Mouse (Mus musculus): ENCODE data around the gene Sort1.

Sort1 gene

GRCm38 (mm10) chr3:108384425-108384824, 100.5 kb downstream of the Sort1 start:
- no peak for DNase-seq

- no peak for DNase-seq
These were observed 102.3 kb downstream of the Sort1 start for GRCm38 (mm10) chr3:108386186-108386585.

DNA sequence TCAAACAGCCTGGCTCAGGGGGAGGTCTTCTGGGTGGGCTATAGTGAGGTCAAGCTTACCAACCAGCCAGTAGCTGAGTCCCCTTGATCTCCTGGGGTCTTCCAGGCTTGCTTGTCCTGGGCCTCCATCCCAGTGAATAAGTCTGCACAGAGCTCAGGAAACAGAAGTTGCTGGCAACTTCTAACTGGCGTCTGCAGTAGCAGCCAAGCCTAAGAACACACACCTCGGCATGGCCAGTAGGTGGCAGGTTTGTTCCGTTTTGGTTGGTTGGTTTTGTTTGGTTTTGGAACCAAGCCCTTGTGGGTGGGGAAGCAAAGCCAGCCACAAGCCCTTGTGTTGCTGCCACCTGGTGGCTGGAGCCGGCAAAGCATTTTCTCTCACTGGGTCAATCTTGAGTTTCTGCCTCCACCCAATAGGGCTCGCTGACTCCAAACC, 105.2 kb downstream of the Sort1 start:
- peak; percentile 97 for DNase-seq

DNA sequence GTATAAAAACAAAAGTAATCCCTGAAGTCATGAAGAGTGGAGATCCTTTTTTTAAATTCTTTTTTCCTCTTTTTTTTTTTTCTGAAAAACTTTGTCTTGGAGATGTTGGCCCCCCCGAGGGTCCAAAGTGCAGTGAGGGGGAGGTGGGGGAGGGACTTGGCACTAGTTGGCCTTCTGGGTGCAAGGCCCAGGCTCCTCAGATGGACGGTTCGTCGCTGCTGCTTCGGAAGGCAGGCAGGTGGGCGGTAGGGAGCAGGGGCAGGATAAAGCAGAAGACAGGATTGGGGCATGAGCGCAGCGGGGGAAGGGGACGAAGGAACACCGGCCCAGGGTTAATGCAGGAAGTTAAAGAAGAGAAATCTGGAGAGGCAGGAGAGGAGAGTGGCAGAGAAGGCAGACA, 108.4 kb downstream of the Sort1 start:
- peak; percentile 10 for DNase-seq

- DNase-seq = no peak
These were observed 108.9 kb downstream of the Sort1 start for GRCm38 (mm10) chr3:108392793-108393192.

DNA sequence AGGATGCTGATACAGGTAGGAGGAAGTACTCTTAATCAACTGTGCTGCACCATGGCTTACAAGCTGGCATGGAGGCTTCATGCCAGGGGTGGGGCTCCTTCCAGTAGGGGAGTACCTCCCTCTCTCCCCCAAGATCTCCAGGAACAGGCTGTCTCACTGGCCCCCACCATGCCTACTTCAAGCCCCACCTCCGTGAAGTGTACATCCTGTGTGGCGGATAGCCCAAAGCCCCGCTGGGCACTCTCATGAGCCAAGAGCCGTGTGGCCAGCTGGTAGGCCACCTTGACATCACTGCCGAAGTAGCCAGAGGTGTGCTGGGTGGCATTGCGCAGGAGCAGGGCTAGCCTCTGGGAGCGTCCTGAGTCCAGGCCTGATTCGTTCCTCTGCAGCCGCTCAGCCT, 114.4 kb downstream of the Sort1 start:
- DNase-seq = no peak

GRCm38 (mm10) chr3:108400442-108400841, 116.6 kb downstream of the Sort1 start:
- DNase-seq = no peak

GRCm38 (mm10) chr3:108401692-108402527, 118.0 kb downstream of the Sort1 start:
- DNase-seq = peak; percentile 97

GRCm38 (mm10) chr3:108402528-108402920, 118.6 kb downstream of the Sort1 start:
- peak; percentile 53 for DNase-seq

DNA sequence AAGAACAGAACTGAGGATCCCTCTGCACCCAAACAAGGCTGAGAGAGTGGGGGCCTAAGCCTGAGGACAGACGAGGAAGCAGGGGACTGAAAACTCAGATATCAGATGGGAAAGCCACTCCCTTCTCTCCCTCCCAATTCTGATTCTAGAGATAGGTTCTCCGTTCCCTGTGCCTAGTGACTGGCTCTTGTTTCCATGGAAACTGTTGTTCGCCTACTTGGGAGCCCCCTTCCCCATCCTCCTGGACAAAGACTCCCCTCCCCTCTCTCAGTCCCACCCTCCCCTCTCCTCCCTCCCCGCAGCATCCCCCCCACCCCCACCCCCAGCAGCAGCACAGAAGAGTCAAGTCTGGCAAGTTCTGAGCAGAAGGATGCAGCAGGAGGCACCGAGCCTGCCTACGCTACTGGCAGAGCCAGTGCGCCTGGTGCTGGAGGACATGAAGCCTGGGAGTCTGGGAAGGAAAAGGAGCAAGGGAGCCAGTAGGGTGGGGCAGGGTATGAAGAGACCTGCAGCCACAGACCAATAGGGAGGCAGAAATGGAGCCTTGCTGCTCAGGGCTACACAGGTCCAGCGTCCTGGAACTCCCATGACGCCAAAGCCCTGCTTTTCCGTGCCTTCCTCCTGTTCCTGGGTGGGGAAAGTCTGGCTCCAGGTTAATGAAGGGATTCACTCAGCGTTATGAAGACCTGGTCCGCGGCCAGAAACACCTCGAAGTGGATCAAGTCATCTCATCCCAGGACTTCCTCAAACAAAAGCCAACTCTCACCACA, 121.8 kb downstream of the Sort1 start:
- no peak for DNase-seq

- DNase-seq = no peak
These were observed 122.5 kb downstream of the Sort1 start for GRCm38 (mm10) chr3:108406306-108406885.

DNA sequence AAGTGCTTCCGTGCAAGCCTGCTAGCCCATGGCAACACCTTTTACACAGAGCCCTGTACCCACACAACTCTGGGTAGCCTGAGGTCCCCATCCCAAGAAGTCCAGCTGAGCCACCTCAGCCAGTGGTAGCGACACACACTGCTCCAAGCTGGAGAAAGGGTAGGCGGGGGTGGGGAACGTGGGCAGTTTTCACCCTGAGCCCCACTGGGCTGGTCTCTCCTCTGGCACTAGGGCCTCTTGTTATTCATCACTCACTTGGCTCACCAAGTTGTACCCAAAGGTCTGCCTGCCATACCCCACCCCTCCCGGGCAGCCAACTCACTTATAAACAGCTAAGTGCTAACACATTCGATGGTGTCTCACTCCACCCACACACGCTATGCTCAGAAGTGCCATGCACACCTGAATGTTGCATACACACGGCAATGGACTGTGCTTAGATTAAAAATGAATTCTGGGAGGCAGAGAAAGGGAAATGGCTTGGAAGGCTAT, 124.7 kb downstream of the Sort1 start:
- no peak for DNase-seq

- DNase-seq = peak; percentile 56
These were observed 125.9 kb downstream of the Sort1 start for GRCm38 (mm10) chr3:108409656-108410358.

DNA sequence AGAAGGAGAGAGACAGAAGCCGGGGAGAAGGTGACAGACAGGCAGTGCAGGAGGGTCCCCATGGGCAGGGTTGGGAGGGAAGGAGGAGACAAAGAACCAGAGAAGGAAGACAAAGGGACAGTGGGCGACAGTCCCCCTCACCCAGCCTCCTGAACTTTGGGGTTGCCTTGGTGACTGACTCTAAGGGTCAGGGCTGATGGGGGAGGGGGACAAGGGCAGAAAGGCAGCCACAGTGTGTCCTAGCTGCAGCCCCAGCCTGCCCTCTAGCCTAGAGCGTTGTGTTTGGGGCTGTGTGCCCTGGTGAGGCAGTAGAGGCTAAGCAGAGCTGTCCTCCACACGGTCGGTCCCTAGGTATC, 126.5 kb downstream of the Sort1 start:
- DNase-seq = no peak

All from cerebellum, adult 9-10 months (tissue).